Mouse (Mus musculus) midbrain, embryonic 13.5 days (tissue): ENCODE measurements at regions not wholly inside any gene's neighbourhood (a gene's known extent, or its start where the extent isn't known, plus 50 kb on each side); places are given as distances from the start of the nearest gene placed in this dataset.

Experiments used
- ATAC-seq: fragments of 200-750 bp; cut with Nextera tagmentation; 2 replicates; pipeline ENCODE4 v1.8.0; 2017; ENCODE audit warnings: mild to moderate bottlenecking, moderate TSS enrichment, moderate library complexity
- H3K27ac ChIP-seq: fragments of 300-500 bp; sonication (generic); 2 replicates; pipeline ENCODE4 v1.5.1; 2015; ENCODE audit warnings: inconsistent platforms, mild to moderate bottlenecking, moderate library complexity
- H3K27me3 ChIP-seq: fragments of 300-500 bp; sonication (generic); 2 replicates; pipeline ENCODE4 v1.6.1; 2015; ENCODE audit warnings: mild to moderate bottlenecking, inconsistent platforms
- H3K36me3 ChIP-seq: fragments of 300-500 bp; sonication (generic); 2 replicates; pipeline ENCODE4 v1.6.1; 2015; ENCODE audit warnings: mild to moderate bottlenecking, inconsistent platforms
- H3K4me1 ChIP-seq: fragments of 300-500 bp; sonication (generic); replicated peaks from 2 replicates; pipeline ENCODE4 v1.6.1; 2015; ENCODE audit warnings: inconsistent platforms
- H3K4me2 ChIP-seq: fragments of 300-500 bp; sonication (generic); replicated peaks from 2 replicates; pipeline ENCODE4 v1.6.1; 2015; ENCODE audit warnings: moderate library complexity, mild to moderate bottlenecking, inconsistent platforms
- H3K4me3 ChIP-seq: fragments of 300-500 bp; sonication (generic); replicated peaks from 2 replicates; pipeline ENCODE4 v1.5.1; 2015; ENCODE audit warnings: mild to moderate bottlenecking, inconsistent platforms
- H3K9ac ChIP-seq: fragments of 300-500 bp; sonication (generic); replicated peaks from 2 replicates; pipeline ENCODE4 v1.6.1; 2015; ENCODE audit warnings: mild to moderate bottlenecking, inconsistent platforms
- H3K9me3 ChIP-seq: fragments of 300-500 bp; sonication (generic); 2 replicates; pipeline ENCODE4 v1.6.1; 2016; ENCODE audit warnings: mild to moderate bottlenecking, inconsistent platforms
- WGBS: fragments of 180-500 bp; shearing (Covaris S2); methylation state at CpG from one replicate; pipeline ENCODE4 v1.1.7; 2015; 5-methylcytosine and 5-hydroxymethylcytosine counted together

DNA sequence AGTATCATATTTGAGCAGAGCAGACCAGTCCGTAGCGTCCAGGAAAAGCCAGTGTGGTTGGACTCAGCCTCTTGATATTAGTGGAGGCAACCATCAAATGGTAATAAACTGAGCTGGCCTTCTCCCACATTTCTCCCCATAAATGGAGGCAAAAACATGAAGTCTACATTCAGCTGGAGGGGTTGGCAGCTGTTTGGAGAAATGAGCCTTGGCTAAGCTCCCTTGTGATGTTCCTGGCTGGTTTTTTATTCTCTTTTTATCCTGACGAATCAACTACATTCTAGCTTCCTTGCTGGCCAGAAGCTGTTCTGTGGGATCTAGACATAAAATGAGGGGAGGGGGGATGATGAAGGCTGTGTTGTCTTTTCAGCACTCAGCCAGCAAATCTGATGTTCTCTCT, 57.6 kb upstream of the Plcl2 start:
- 83% methylated on average over 3 of the region's 3 CpGs for WGBS
- Histone ChIP-seq H3K4me2 (no peak overlapping the region), H3K27ac (no peak overlapping the region), H3K27me3 (no peaks in the 10 kb centered on the region), H3K9ac (no peak overlapping the region), H3K9me3 (no peaks in the 10 kb centered on the region), H3K4me3 (no peak overlapping the region), H3K4me1 (no peaks in the 10 kb centered on the region), H3K36me3 (no peaks in the 10 kb centered on the region)
- no peak for ATAC-seq

DNA sequence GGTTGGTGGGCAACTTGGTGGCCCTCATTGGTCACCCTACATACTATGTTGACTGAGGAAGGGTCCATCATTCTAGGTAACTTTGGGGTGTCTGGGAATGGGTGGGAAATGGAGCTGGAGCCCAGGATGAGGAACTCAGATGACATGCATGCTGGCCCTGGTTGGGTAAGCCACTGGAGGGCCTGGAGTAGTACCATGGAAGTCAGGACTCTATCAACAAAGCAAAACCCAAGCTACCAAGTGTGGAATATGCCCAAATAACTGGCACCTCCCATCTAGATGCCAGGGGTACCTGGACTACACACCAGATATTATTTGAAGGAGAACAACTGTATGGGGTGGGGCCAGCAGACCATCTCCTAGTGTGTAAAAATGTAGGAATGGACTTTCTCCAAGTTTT, 55.7 kb upstream of the Plcl2 start:
- ATAC-seq = no peak
- H3K4me3 ChIP-seq = no peak overlapping the region
- no peaks in the 10 kb centered on the region for H3K9me3 ChIP-seq
- no peak overlapping the region for H3K9ac ChIP-seq
- H3K27ac ChIP-seq = no peak overlapping the region
- H3K4me2 ChIP-seq = no peak overlapping the region
- H3K27me3 ChIP-seq = no peaks in the 10 kb centered on the region
- no peaks in the 10 kb centered on the region for H3K4me1 ChIP-seq
- H3K36me3 ChIP-seq = no peaks in the 10 kb centered on the region

DNA sequence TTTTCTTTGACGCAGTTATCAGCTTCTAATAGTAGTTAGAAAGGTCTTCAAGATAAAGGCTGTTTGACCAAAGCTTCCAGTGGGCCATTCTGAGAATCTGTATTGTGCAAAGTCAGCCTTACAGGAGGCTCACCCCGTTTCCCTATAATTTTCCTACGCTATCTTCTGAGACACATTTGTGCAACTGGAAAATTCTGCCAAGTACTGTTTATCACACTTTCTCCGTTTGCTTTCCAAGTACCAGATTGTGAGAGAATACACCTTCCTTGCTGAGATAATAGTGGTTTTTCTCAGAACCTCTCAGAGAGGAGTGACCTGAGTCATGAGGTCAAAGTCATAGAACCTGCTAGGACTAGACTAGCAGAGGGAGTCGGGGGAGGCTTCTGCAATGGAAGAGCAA, 55.2 kb upstream of the Plcl2 start:
- 90% methylated on average over 5 of the region's 5 CpGs for WGBS
- no peak overlapping the region for H3K9ac ChIP-seq
- no peak for ATAC-seq
- no peaks in the 10 kb centered on the region for H3K4me1 ChIP-seq
- no peaks in the 10 kb centered on the region for H3K9me3 ChIP-seq
- H3K4me2 ChIP-seq = no peak overlapping the region
- no peak overlapping the region for H3K27ac ChIP-seq
- H3K4me3 ChIP-seq = no peak overlapping the region
- H3K27me3 ChIP-seq = no peaks in the 10 kb centered on the region
- H3K36me3 ChIP-seq = no peaks in the 10 kb centered on the region

DNA sequence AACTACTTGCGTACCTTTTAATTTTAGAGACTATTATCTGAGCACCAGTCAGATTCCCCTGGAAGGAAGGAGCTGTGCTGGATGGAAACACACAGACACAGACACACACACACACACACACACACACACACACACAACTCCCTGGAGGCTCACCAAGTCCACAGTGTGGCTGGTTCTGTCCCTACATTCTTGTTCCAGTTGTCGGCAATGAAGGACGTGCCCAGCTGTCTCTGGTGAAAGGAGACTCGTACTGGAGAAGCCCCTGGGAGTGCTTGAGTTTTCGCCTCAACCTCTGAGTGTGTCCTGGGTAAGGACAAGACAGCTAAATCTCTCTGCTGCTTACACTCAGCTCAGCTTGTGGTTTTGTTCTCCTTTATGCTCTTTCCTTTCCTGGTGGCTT, 54.3 kb upstream of the Plcl2 start:
- Histone ChIP-seq H3K9ac (no peak overlapping the region), H3K4me3 (no peak overlapping the region), H3K27me3 (no peaks in the 10 kb centered on the region), H3K4me1 (no peaks in the 10 kb centered on the region), H3K36me3 (no peaks in the 10 kb centered on the region), H3K27ac (no peak overlapping the region), H3K9me3 (no peaks in the 10 kb centered on the region), H3K4me2 (no peak overlapping the region)
- ATAC-seq = no peak
- 86% methylated on average over 5 of the region's 5 CpGs for WGBS

DNA sequence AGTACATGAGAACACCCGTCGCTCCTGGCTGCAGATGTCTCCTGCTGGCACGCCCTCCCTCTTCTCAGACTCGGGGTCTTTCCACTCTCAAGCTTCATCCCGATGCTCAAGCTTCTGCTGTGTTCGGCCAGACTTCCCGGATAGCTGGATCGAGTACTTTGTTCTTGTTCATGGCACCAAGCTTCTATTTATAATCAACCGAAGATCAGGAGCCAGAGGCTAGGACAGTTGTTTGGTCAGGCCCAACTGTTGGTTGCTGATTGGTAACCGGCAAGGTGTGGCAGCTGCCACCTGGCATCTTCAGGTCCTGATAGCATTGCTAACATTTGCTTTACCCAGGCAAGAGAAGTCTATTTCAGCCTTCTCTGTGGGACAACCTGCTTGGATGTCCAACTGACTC, 53.5 kb upstream of the Plcl2 start:
- H3K36me3 ChIP-seq = no peaks in the 10 kb centered on the region
- no peaks in the 10 kb centered on the region for H3K4me1 ChIP-seq
- no peak overlapping the region for H3K4me3 ChIP-seq
- H3K9me3 ChIP-seq = no peaks in the 10 kb centered on the region
- no peak overlapping the region for H3K4me2 ChIP-seq
- H3K27ac ChIP-seq = no peak overlapping the region
- no peak for ATAC-seq
- no peaks in the 10 kb centered on the region for H3K27me3 ChIP-seq
- WGBS = 94% methylated on average over 10 of the region's 10 CpGs
- H3K9ac ChIP-seq = no peak overlapping the region

- Histone ChIP-seq H3K9me3 (no peaks in the 10 kb centered on the region), H3K4me3 (no peak overlapping the region), H3K9ac (no peak overlapping the region), H3K27me3 (no peaks in the 10 kb centered on the region), H3K4me2 (no peak overlapping the region), H3K27ac (no peak overlapping the region), H3K36me3 (no peaks in the 10 kb centered on the region), H3K4me1 (no peaks in the 10 kb centered on the region)
- no peak for ATAC-seq
- WGBS = 86% methylated on average over 6 of the region's 6 CpGs
Measured at GRCm38 (mm10) chr17:50457053-50457697, 52.0 kb upstream of the Plcl2 start.

DNA sequence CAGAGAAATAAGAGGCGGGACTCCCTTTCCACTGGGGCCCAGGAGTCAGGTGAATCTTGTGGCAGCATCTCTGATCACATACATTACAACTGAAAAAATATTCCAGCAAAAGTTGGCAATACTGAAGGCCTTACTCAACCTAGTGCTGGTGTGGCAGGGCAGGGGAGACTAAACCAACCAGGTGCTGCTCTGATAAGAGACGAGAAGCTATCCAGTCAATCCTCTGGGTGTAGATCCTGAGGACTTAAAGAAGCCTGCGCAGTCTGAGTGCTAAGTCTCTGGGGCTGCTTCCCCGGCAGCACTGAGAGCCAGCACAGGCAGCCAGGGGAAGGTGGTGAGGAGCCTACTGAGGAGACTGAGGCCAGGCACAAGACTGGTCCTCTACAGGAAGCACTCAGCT, 51.0 kb upstream of the Plcl2 start:
- Histone ChIP-seq H3K27me3 (no peaks in the 10 kb centered on the region), H3K4me2 (no peak overlapping the region), H3K36me3 (no peaks in the 10 kb centered on the region), H3K9ac (no peak overlapping the region), H3K9me3 (no peaks in the 10 kb centered on the region), H3K27ac (no peak overlapping the region), H3K4me3 (no peak overlapping the region), H3K4me1 (no peaks in the 10 kb centered on the region)
- ATAC-seq = no peak
- WGBS = 87% methylated on average over 4 of the region's 4 CpGs
